Mouse (Mus musculus) limb, embryonic 13.5 days (tissue): Measurements from ENCODE around the gene Mafb. TPM values are rescaled to one million over a fixed set of nuclear protein-coding genes. Genes with fewer than 3 reads are reported as not detected.

Experiments used
- ATAC-seq: fragments of 200-750 bp; cut with Nextera tagmentation; 2 replicates; pipeline ENCODE4 v1.8.0; 2017; ENCODE audit warnings: low read depth, moderate number of reproducible peaks, moderate TSS enrichment; ENCODE audit not compliant: low FRiP score
- H3K27ac ChIP-seq: fragments of 300-500 bp; sonication (generic); 2 replicates; pipeline ENCODE4 v1.5.1; 2015; ENCODE audit warnings: inconsistent platforms, mild to moderate bottlenecking, moderate library complexity
- H3K27me3 ChIP-seq: fragments of 300-500 bp; sonication (generic); 2 replicates; pipeline ENCODE4 v1.6.1; 2015; ENCODE audit warnings: mild to moderate bottlenecking, inconsistent platforms
- H3K36me3 ChIP-seq: fragments of 300-500 bp; sonication (generic); 2 replicates; pipeline ENCODE4 v1.6.1; 2015; ENCODE audit warnings: inconsistent platforms, mild to moderate bottlenecking, moderate library complexity
- H3K4me1 ChIP-seq: fragments of 300-500 bp; sonication (generic); 2 replicates; pipeline ENCODE4 v1.6.1; 2015; ENCODE audit warnings: inconsistent platforms
- H3K4me2 ChIP-seq: fragments of 300-500 bp; sonication (generic); replicated peaks from 2 replicates; pipeline ENCODE4 v1.6.1; 2015; ENCODE audit warnings: inconsistent platforms, mild to moderate bottlenecking, moderate library complexity
- H3K4me3 ChIP-seq: fragments of 300-500 bp; sonication (generic); 2 replicates; pipeline ENCODE4 v1.5.1; 2015; ENCODE audit warnings: moderate library complexity, mild to moderate bottlenecking, inconsistent platforms
- H3K9ac ChIP-seq: fragments of 300-500 bp; sonication (generic); 2 replicates; pipeline ENCODE4 v1.6.1; 2015; ENCODE audit warnings: mild to moderate bottlenecking, inconsistent platforms
- H3K9me3 ChIP-seq: fragments of 300-500 bp; sonication (generic); 2 replicates; pipeline ENCODE4 v1.6.1; 2016; ENCODE audit warnings: inconsistent platforms
- WGBS: fragments of 180-500 bp; shearing (Covaris S2); methylation state at CpG from one replicate; pipeline ENCODE4 v1.1.7; 2015; 5-methylcytosine and 5-hydroxymethylcytosine counted together
- polyA plus RNA-seq: library from polyadenylated mRNA; unstranded; fragments of >200 nt; fragmentation: Nextera tagmentation; extraction: Ambion mirVana; gene quantifications from 2 replicates; pipeline ENCODE4 v1.2.1, GENCODE M21; 2015

Mafb gene
- polyA plus RNA-seq, 1 experiment from 2014 or later: 30.9 TPM

GRCm38 (mm10) chr2:160376236-160376635, 9.4 kb upstream of the Mafb start:
- no peaks in the 10 kb centered on the region for H3K9me3 ChIP-seq
- no peak for ATAC-seq
- H3K4me2 ChIP-seq: no peak overlapping the region
- peaks cover 63% of the 10 kb centered on the region for H3K27me3 ChIP-seq
- H3K27ac ChIP-seq: no peak overlapping the region
- no peaks in the 10 kb centered on the region for H3K36me3 ChIP-seq
- peaks cover 4% of the 10 kb centered on the region; the same call in 1 of the 2 replicates for H3K4me1 ChIP-seq
- no peak overlapping the region for H3K4me3 ChIP-seq
- no peak overlapping the region for H3K9ac ChIP-seq
- 32% methylated on average over 5 of the region's 5 CpGs for WGBS

- peaks cover 47% of the 10 kb centered on the region for H3K4me1 ChIP-seq
- H3K9me3 ChIP-seq: no peaks in the 10 kb centered on the region
- ATAC-seq: no peak
- peaks cover 79% of the 10 kb centered on the region for H3K27me3 ChIP-seq
- H3K4me3 ChIP-seq: peak overlapping the region; percentile 40
- 3% methylated on average over 25 of the region's 25 CpGs for WGBS
- no peak overlapping the region for H3K27ac ChIP-seq
- H3K9ac ChIP-seq: no peak overlapping the region
- H3K4me2 ChIP-seq: peak overlapping the region; percentile 96
- H3K36me3 ChIP-seq: no peaks in the 10 kb centered on the region
These were observed 3.0 kb upstream of the Mafb start for GRCm38 (mm10) chr2:160369653-160370420.

- no peak overlapping the region for H3K27ac ChIP-seq
- WGBS: under 1% methylated on average over 52 of the region's 52 CpGs
- peaks cover 75% of the 10 kb centered on the region for H3K27me3 ChIP-seq
- H3K36me3 ChIP-seq: no peaks in the 10 kb centered on the region
- peak overlapping the region; percentile 53 for H3K9ac ChIP-seq
- ATAC-seq: no peak
- H3K4me3 ChIP-seq: peak overlapping the region; percentile 40
- H3K4me2 ChIP-seq: peak overlapping the region; percentile 96
- H3K4me1 ChIP-seq: peaks cover 48% of the 10 kb centered on the region
- no peaks in the 10 kb centered on the region for H3K9me3 ChIP-seq
These were observed 1.8 kb upstream of the Mafb start for GRCm38 (mm10) chr2:160368422-160369357.

GRCm38 (mm10) chr2:160367448-160368208, 763 bp upstream of the Mafb start:
- peaks cover 48% of the 10 kb centered on the region for H3K4me1 ChIP-seq
- no peaks in the 10 kb centered on the region for H3K9me3 ChIP-seq
- H3K4me2 ChIP-seq: peak overlapping the region; percentile 96
- under 1% methylated on average over 45 of the region's 45 CpGs for WGBS
- peak overlapping the region; percentile 80 for H3K9ac ChIP-seq
- H3K27ac ChIP-seq: peak overlapping the region; percentile 85
- peaks cover 73% of the 10 kb centered on the region for H3K27me3 ChIP-seq
- H3K4me3 ChIP-seq: peak overlapping the region; percentile 66
- no peaks in the 10 kb centered on the region for H3K36me3 ChIP-seq
- ATAC-seq: peak; percentile 57

GRCm38 (mm10) chr2:160366111-160366979, 520 bp downstream of the Mafb start:
- Histone ChIP-seq H3K36me3 (no peaks in the 10 kb centered on the region), H3K4me1 (peaks cover 51% of the 10 kb centered on the region), H3K27me3 (peaks cover 73% of the 10 kb centered on the region), H3K4me2 (peak overlapping the region; percentile 96), H3K9me3 (no peaks in the 10 kb centered on the region), H3K4me3 (peak overlapping the region; percentile 66), H3K9ac (peak overlapping the region; percentile 80), H3K27ac (peak overlapping the region; percentile 63; the same call in 1 of the 2 replicates)
- WGBS: 1% methylated on average over 91 of the region's 95 CpGs
- ATAC-seq: 0 out of 2 replicates have a peak, but pooled peaks have one; percentile 5

DNA sequence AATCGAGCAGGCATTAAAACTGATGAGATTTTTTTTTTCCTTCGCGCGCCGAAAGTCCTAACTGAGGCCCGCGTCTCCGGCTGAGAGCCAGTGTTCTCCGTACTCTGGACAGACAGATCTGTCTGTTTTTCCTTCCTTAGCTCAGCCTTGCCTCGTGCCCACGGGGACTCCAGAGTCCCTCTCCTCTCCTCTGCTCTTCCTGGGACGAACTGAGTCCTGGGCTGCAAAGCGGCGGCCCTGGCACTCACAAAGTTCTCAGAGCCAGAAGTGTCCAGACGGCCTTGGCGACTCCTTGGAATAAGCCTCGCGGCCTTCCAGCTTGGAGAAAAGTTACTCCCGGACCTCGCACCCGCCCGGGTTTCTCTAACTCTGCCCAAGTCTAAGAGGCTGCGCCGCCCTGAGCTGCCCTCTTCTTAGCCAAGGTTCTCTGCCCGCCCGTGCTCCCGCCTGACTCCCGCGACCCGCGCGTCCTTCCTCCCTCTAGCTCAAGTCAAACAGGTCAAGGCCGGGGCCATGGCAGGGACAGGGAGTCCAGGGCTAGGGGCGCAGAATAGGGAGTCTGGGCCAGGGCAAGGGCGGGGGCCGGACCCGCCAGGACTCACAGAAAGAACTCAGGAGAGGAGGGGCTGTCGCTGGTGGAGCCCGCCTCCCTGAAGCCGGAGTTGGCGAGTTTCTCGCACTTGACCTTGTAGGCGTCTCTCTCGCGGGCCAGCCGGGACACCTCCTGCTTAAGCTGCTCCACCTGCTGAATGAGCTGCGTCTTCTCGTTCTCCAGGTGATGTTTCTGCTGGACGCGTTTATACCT, 1.6 kb downstream of the Mafb start:
- no peak overlapping the region for H3K27ac ChIP-seq
- H3K27me3 ChIP-seq: peaks cover 73% of the 10 kb centered on the region
- peak overlapping the region; percentile 96 for H3K4me2 ChIP-seq
- ATAC-seq: no peak
- H3K4me1 ChIP-seq: peaks cover 55% of the 10 kb centered on the region
- no peaks in the 10 kb centered on the region for H3K9me3 ChIP-seq
- peak overlapping the region; percentile 66 for H3K4me3 ChIP-seq
- H3K36me3 ChIP-seq: no peaks in the 10 kb centered on the region
- H3K9ac ChIP-seq: peak overlapping the region; percentile 80
- under 1% methylated on average over 50 of the region's 50 CpGs for WGBS

GRCm38 (mm10) chr2:160364666-160365065, 2.2 kb downstream of the Mafb start:
- peaks cover 55% of the 10 kb centered on the region for H3K4me1 ChIP-seq

DNA sequence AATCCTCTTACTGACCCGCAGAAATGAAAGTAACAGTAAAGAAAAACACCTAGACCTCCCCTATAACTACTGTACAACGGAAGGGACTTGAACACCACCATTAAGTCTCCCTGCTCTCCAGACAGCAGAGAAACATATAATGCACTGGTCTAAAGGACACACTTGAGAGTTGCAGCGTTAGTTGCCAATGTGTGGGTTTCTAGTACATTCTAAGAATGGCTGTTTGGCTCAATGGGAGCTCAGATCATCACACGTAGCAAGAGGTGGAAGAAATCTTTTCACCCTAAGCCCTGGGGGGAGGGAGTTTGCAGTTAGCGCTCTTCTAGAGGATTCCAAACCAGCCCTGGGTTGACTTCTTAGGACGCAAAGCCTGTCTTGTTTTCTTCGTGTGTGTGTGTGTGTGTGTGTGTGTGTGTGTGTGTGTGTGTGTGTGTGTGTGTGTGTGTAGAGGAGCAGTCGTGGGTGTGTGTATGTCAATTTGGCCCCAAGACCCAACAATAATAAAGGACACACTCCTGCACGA, 2.7 kb downstream of the Mafb start:
- Histone ChIP-seq H3K27me3 (peaks cover 73% of the 10 kb centered on the region), H3K4me2 (peak overlapping the region; percentile 96), H3K27ac (no peak overlapping the region), H3K36me3 (no peaks in the 10 kb centered on the region), H3K4me3 (peak overlapping the region; percentile 66), H3K9ac (peak overlapping the region; percentile 80), H3K9me3 (no peaks in the 10 kb centered on the region), H3K4me1 (peaks cover 52% of the 10 kb centered on the region)
- 1% methylated on average over 9 of the region's 9 CpGs for WGBS
- no peak for ATAC-seq

More at GRCm38 (mm10) chr2:160364666-160365065, 2.2 kb downstream of the Mafb start:
- Histone ChIP-seq H3K27me3 (peaks cover 73% of the 10 kb centered on the region), H3K4me2 (peak overlapping the region; percentile 96), H3K36me3 (no peaks in the 10 kb centered on the region), H3K9ac (peak overlapping the region; percentile 80), H3K9me3 (no peaks in the 10 kb centered on the region), H3K4me3 (peak overlapping the region; percentile 66), H3K27ac (no peak overlapping the region)
- no peak for ATAC-seq
- WGBS: 1% methylated on average over 12 of the region's 12 CpGs

DNA sequence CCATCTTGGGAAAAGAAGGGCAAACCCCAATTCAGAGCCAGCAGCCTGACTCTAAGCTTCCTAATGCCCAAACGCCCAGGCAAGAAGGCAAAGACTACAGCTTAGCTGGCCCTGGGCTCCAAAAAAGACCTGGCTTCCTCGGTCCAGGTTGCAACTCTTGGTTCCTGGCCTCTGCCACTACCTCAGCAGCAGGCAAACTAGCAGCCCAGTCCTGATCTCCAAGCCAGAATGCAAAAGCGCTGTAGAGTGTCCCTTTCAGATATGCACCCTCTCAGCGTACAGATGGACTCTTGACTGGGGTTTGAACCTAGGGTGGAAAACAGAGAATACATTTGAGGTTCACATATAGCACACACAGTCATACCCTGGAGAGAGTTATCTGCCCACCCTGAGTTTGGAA, 3.7 kb downstream of the Mafb start:
- Histone ChIP-seq H3K9me3 (no peaks in the 10 kb centered on the region), H3K27me3 (peaks cover 73% of the 10 kb centered on the region), H3K27ac (no peak overlapping the region), H3K36me3 (no peaks in the 10 kb centered on the region), H3K9ac (no peak overlapping the region), H3K4me1 (peaks cover 52% of the 10 kb centered on the region), H3K4me2 (peak overlapping the region; percentile 45), H3K4me3 (peak overlapping the region; percentile 22)
- WGBS: 32% methylated on average over 4 of the region's 4 CpGs
- no peak for ATAC-seq

- WGBS: 12% methylated on average over 16 of the region's 16 CpGs
- Histone ChIP-seq H3K4me2 (0 out of 2 replicates have a peak overlapping the region, but pooled peaks have one; percentile 7), H3K27ac (no peak overlapping the region), H3K4me3 (0 out of 2 replicates have a peak overlapping the region, but pooled peaks have one; percentile 0), H3K9ac (no peak overlapping the region), H3K27me3 (peaks cover 86% of the 10 kb centered on the region), H3K36me3 (no peaks in the 10 kb centered on the region), H3K4me1 (peaks cover 60% of the 10 kb centered on the region), H3K9me3 (no peaks in the 10 kb centered on the region)
- ATAC-seq: no peak
These were observed 5.3 kb downstream of the Mafb start for GRCm38 (mm10) chr2:160361442-160362121.
